Mouse (Mus musculus) T-helper 1 cell (primary cell): ENCODE results near the gene Cdr2.

Experiments used
- in situ Hi-C: fragments of 300-600 bp; cut with MboI, MseI; formaldehyde crosslinking; loops from one replicate; pipeline ENCODE4 v1.15.1; 2025; ENCODE audit warnings: high pct_unique_total_duplicates

Gene Cdr2

GRCm38 (mm10) chr7:120982200-120982841 is at the start of gene Cdr2, which contains the start of gene Mfsd13b:
Gene Cdr2, minus strand, starts transcription at chr7:120982312.
Gene Mfsd13b, plus strand, starts transcription at chr7:120982509.
- in situ Hi-C loops: no loop called here

- in situ Hi-C loops: loop anchor here (5.0 kb wide), 1 partner anchor 193 kb away; no protein-coding TSS in a partner anchor
Measured at GRCm38 (mm10) chr7:121029947-121030346, 47.8 kb upstream of the Cdr2 start.

- in situ Hi-C loops: no loop called here
Measured at GRCm38 (mm10) chr7:121026300-121026699, 44.2 kb upstream of the Cdr2 start.

GRCm38 (mm10) chr7:121025221-121026008 is 43.3 kb upstream of the Cdr2 start:
- in situ Hi-C loops: no loop called here

DNA sequence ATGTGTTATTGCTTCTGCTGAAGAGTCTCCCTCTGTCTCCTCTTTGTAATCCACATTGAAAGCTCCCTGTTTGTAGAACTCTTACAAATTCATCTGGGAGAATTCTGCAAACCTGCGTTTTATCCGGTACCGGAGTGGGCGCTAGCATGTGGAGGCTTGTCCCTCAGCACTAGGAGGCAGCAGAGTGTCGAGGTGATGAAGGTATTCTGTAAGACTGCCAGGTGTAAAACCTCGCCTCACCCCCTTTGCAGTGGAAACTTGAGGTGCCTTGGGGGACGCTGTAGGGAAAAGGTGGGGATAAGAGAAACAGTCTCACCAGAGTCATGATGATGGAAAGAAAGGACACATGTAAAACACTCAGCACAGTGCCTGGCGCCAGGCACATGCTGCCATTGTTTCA is 38.2 kb upstream of the Cdr2 start:
- in situ Hi-C loops: no loop called here

DNA sequence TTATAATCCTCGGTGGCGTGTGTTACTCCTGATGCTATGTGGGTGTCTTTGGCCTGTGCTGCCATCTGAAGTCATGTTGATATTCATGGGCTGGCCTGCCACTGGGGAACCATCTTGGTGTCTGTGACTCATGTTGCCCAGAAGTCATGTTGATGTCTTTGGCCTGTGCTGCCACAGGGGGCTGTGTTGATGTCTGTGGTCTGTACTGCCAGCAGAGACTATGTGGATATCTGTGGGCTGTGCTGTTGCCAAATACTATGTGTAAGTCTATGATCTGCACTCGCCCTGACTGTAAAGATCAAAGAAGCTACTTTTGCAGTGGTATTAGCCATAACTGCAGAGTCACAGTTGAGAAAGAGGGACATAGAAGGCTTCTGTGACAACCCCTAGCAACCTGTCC is 36.7 kb upstream of the Cdr2 start:
- in situ Hi-C loops: no loop called here

DNA sequence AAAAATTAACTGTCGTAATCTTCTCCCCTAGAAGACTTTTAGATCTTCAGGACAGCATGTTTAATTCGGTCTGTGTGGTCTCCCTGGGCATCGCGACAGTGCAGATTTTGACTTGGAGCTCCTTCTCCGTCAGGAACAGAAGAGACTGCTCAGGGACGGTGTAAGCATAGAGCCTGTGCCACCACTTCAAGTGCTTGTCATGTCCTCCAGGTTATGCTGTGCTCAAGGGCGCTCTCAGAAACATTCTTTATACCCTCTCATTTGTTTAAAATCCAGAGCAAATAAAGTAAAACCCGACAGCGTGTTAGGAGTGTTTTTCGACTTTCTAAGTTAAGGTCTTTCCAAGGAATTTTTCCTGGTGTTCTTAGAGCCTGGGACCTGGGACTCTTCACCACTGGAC is 32.4 kb upstream of the Cdr2 start:
- in situ Hi-C loops: no loop called here

GRCm38 (mm10) chr7:121011794-121012689 is 29.9 kb upstream of the Cdr2 start:
- in situ Hi-C loops: no loop called here

DNA sequence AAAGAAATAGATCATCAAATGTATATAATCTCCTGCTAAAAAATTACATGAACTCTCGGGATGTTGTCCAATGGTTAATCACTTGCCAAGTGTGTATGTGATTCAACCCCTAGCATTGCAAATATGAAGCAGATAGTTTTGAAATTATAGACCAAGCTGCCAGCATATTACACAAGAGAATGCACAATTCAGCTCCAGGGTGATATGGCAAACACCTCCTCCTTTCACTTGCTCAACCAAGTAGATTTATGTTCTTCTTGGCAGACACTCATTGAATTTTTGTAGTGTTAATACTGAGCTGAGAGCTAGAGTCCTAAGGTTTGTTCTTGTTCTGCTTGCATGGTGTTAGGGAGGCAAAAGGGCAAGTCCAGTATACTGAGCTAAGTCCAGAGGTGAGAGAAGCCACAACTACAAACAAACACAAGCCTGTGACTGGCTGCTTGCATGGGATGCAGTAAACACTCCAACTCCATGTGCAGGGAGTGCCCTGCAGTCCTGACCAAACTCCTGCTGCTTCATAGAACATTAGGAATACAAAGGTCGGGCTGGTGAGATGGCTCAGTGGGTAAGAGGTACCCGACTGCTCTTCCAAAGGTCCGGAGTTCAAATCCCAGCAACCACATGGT is 21.8 kb upstream of the Cdr2 start:
- in situ Hi-C loops: no loop called here

DNA sequence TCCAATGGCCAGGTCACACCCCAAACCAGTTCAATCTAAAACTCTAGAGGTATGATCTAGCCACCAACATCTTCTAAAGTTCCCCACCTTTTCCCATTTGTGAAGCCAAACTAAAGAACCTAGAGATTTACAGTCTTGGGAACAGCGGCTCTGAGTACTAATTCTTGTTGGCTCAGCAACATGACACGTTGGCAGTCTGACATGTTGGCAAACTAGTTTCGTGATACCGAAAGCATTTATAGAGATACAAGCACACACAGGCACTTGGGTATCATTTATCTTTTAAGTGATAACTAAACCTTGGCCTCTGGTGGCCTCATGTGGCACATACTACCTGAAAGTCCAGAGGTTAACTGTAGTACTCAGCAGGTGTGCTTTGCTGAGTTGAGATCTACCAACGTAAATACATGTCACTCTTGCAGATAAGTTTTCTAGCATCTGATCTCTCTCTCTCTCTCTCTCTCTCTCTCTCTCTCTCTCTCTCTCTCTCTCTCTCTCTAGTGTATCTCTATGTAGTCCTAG is 20.4 kb upstream of the Cdr2 start:
- in situ Hi-C loops: no loop called here

- in situ Hi-C loops: no loop called here
Measured at GRCm38 (mm10) chr7:121001879-121002278, 19.8 kb upstream of the Cdr2 start.

DNA sequence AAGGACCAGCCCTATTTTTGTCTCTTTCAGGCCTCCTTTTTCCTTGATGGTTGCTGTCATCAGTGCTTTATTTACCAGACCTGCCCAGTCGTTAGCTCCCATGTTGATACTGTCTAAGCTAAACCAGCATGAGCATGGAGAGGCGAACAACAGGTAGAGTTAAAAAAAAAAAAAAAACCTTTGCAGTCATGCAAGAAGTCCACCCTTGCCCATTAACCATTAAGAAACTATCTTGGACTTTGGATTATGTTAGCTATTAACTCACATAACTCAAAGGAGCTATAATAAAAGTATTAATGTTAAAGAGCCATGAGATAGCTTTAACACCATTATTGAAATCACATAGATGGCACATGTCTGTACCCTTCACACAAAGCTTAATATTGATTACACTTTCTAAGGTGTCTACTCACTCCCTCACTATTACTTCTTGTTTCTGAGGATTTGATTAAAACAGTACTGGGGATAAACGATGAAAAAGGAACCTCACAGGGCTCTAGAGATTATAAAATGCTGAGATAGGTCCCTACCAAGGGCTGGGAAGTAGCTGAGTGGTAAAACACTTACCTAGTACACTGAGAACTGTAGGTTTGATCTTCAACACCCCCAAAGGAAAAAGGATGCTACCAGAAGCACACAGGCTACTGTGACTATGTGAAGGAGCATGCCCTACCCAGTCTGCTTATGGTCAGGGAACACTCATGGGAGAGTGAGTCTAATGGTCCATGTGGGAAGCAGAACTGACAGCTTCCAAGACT is 18.1 kb upstream of the Cdr2 start:
- in situ Hi-C loops: no loop called here

GRCm38 (mm10) chr7:120999021-120999530 is 17.0 kb upstream of the Cdr2 start:
- in situ Hi-C loops: no loop called here

GRCm38 (mm10) chr7:120991191-120991590 is 9.1 kb upstream of the Cdr2 start:
- in situ Hi-C loops: no loop called here

- in situ Hi-C loops: no loop called here
Measured at GRCm38 (mm10) chr7:120982968-120983367, 856 bp upstream of the Cdr2 start.

GRCm38 (mm10) chr7:120980931-120981924 is 884 bp downstream of the Cdr2 start:
- in situ Hi-C loops: no loop called here

DNA sequence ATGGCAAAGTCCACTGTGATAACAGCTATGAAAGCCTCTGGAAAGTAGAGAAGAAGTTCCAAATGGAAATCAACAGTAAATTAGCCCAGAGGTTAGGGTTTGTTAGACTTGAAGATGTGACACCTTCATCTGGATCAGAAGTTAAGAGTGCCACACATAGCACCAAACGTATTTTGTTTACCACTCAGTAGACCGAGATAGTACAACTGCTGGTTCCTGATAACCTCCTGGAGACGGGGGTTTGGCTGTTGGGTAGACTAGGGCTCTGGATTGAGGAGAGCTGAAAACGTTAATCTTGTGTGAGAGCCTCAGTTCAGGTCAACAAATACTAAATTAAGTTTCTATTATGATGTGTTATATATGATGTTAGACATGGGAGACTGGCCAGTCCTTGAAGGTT is 2.1 kb downstream of the Cdr2 start:
- in situ Hi-C loops: no loop called here

GRCm38 (mm10) chr7:120977063-120977462 is 5.0 kb downstream of the Cdr2 start:
- in situ Hi-C loops: no loop called here

DNA sequence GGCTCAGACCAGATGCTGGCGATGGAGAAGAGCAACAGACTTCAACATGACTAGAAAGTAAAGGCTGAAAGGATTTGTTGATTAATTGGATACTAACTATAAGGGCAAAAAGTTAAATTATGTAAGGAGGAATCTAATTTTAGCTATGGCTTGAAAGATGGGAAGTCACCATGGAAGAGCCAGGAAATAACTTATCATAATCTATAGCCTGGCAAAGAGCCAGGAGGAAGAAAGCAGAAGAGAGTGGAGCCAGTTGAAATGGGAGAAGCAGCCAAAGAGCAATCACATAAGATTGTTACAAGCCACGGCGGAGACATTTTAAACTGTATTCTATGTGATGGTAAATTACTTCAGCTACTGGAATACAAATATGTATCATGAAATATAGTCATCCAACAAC is 8.1 kb downstream of the Cdr2 start:
- in situ Hi-C loops: no loop called here
